Mouse (Mus musculus) frontal cortex, adult (tissue): ENCODE measurements around the gene Pkib.

Experiments used
- ATAC-seq: cut with Nextera tagmentation; 2 replicates; pipeline ENCODE4 v1.9.2; 2017; ENCODE audit warnings: mild to moderate bottlenecking, moderate library complexity, mixed read lengths; ENCODE audit not compliant: low TSS enrichment

Pkib gene

DNA sequence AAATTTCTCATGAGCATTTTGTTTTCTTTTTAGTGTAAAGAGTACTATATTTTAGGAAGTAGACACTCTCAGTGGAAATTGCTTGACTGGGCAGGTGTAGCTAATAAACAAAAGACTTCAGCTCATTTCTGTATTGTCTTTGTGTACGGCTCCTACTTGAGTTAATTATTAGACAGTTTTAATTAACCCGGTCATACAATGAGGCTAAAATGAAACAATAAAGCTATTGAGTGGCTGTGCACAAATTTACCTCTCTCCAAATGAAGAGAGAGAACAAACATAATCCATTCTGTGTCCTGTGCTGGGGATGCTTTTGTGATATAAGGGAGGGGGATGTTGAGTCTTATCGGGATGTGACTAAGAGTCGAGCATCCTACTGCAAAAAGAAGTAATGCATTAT, 109.0 kb downstream of the Pkib start:
- no peak for ATAC-seq

GRCm38 (mm10) chr10:57741351-57741750, 109.6 kb downstream of the Pkib start:
- ATAC-seq, result no peak

GRCm38 (mm10) chr10:57743045-57743444, 111.3 kb downstream of the Pkib start:
- ATAC-seq, result no peak

DNA sequence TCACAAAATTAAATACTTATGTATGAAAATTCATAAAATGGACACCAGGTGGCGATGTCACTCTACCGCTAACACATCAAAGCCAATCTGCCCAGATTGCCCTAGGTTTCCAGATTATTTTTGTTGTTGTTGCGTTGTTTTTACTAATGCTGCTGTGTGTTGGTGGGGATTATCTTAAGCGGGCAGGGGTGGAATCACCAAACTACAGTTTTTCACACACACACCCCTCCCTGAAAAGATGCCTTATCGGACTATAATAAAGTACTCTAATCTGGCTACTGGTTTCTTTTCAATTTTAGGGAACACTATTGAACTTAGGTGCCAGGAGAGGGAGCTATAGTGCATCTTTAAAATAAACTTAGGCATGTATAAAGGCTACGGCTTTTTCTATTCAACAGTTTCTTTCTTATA, 111.8 kb downstream of the Pkib start:
- ATAC-seq, result peak; percentile 93

DNA sequence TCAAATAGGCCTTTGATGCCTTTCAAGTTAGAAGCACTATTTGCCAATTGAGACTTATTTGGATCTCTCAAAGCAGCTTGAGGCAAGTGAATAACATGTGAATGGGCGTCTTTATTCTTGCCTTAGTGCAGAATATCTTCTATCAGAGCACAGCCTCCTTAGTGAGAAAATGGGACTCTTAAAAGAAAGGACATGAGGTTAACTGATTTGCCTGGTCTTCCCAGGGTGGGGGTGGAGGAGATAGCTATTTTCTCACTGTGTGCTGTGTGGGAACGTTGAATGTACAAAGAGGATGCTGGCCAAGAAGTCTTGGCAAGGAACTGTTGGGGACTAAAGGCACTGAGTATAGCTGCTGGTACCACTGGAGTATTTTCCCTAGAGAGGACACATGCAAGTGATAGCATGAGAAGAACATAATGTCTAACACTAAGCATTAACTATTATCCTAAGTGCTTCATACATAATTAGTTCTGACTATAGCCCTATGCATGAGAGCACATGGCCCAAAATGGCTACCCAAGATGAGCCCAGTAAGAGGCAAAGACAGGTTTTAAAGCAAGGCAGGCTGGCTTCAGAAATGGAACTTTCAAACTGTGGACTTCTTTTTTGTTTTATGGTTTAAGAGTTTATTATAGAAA, 112.5 kb downstream of the Pkib start:
- peak; percentile 80 for ATAC-seq

DNA sequence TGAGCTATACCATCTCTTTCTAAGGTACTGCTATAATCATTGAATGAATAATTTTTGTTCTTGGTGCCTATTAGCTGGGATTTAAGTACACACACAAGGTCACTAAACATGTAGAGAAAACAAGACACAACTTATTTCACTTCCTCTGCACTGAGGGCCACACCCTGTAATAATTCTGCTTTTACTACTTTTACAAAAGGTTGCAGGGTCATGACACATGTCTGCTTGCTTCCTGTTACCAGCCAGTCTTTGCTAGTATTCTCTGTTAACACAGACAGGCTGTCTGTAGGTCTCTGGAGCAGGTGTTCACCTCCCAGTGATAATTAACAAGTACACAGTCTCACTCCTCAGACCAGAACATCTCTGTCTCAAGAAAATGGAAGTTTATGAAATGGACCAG, 113.7 kb downstream of the Pkib start:
- ATAC-seq, result no peak

- no peak for ATAC-seq
Observed at GRCm38 (mm10) chr10:57747127-57747526, 115.3 kb downstream of the Pkib start.

DNA sequence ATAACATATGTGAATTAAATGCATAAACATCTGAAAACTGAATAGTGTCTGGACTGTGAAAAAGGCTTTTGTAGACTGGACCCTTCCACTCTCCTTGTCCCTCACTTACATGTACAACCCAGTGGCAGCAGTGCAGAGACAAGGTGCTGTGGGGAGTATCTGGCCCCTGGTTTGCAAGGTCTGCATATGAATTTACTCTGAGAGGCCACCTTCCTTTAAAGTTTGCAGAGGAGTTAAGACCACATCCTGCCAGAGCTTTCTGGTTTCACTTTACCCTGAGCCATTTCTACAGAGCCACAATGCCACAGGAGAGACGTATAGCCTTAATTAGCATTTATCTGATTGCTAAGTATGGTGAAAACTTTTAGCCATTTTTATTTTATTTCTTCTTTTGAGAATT, 121.6 kb downstream of the Pkib start:
- no peak for ATAC-seq

DNA sequence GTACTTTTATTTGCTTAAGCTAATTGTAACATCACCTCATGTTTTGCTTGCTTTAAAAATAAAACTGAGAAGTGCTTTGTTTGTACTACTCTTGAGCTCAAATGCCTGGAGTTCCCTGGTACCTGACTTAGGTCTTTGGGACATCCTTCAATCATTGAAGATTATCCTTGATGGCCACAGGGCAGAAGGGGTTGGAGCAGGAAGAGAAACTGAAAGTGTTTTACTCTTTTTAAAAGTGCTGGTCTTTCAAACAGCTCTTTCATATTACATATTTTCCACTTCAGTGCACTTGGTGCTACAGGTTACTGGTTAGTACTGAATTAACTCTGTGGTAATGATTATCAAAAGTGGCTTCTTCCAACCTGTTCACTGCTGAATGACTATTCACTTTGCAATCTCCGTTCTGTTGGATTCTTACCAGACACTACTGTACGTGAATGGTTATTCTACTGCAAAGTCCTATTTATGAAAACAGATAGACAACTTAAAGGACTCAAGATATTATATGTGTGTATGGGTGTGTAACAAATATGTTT, 123.5 kb downstream of the Pkib start:
- no peak for ATAC-seq

- no peak for ATAC-seq
Observed at GRCm38 (mm10) chr10:57758999-57759398, 127.2 kb downstream of the Pkib start.

GRCm38 (mm10) chr10:57760694-57761093, 128.9 kb downstream of the Pkib start:
- no peak for ATAC-seq

DNA sequence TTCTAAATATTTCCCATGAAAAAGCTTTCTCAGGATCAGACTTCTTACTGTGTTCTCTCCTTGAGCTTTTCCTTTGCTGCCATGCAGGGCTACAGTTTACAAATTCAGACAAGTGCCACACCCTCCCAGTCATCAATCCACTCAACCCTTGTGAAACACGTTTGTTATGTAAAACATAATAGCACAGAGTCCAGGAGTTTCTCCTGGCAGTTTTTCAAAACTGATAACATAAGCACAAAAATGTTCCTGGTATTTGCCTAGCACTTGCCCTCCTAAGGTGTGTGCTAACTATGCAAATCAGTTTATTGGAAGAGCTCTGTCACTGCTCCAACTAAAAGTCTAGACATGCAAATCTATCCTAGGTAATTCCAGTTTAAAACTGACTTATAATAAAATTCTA, 131.3 kb downstream of the Pkib start:
- no peak for ATAC-seq

- ATAC-seq, result peak; percentile 63
Observed at GRCm38 (mm10) chr10:57783289-57784130, 151.7 kb downstream of the Pkib start.

GRCm38 (mm10) chr10:57784131-57784875, 152.5 kb downstream of the Pkib start:
- peak; percentile 56 for ATAC-seq

DNA sequence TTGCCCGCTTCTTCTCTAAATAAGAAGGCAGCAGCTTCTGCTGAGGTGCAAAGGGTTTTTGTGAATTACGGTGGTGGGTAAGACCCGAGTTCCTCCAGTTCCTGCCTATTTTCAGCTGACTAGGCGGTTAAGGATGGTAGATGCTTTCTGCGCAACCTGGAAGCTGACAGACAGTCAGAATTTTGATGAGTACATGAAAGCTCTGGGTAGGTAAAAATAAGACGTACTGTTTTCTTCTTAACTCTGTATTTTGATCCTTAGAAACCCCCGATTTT, 153.0 kb downstream of the Pkib start, which contains the start of gene Fabp7:
Gene Fabp7 (plus strand): TSS at position 6 of the 275 bp plus-strand sequence.
- ATAC-seq, result peak; percentile 31; the same call in 1 of the 2 replicates

- no peak for ATAC-seq
Observed at GRCm38 (mm10) chr10:57785552-57785951, 153.8 kb downstream of the Pkib start.
